Mouse (Mus musculus) brown adipose tissue, adult 24 weeks (tissue): ENCODE data around the gene Tmem214. TPM values are rescaled to one million over a fixed set of nuclear protein-coding genes. Genes with fewer than 3 reads are reported as not detected.

Source experiments
- H3K27ac ChIP-seq: fragments of 200-500 bp; replicated peaks from 2 replicates; pipeline ENCODE4 v1.5.1; 2012; ENCODE audit warnings: low read depth, mild to moderate bottlenecking, low read length
- H3K4me1 ChIP-seq: fragments of 200-500 bp; 2 replicates; pipeline ENCODE4 v1.6.1; 2012; ENCODE audit warnings: low read length, mixed read lengths; ENCODE audit not compliant: control insufficient read depth, insufficient read depth, insufficient read length
- H3K4me3 ChIP-seq: fragments of 200-500 bp; 2 replicates; pipeline ENCODE4 v1.5.1; 2012; ENCODE audit warnings: low read depth, mild to moderate bottlenecking, low read length, moderate library complexity; ENCODE audit not compliant: insufficient read depth
- polyA plus RNA-seq: library from polyadenylated mRNA; stranded (reverse); fragments of >200 nt; gene quantifications from 2 replicates; pipeline ENCODE4 v1.2.4, GENCODE M21; 2012; ENCODE audit not compliant: missing spikeins, insufficient read depth, insufficient read length

The Tmem214 gene
- polyA plus RNA-seq, 1 experiment, result 30.3 TPM

DNA sequence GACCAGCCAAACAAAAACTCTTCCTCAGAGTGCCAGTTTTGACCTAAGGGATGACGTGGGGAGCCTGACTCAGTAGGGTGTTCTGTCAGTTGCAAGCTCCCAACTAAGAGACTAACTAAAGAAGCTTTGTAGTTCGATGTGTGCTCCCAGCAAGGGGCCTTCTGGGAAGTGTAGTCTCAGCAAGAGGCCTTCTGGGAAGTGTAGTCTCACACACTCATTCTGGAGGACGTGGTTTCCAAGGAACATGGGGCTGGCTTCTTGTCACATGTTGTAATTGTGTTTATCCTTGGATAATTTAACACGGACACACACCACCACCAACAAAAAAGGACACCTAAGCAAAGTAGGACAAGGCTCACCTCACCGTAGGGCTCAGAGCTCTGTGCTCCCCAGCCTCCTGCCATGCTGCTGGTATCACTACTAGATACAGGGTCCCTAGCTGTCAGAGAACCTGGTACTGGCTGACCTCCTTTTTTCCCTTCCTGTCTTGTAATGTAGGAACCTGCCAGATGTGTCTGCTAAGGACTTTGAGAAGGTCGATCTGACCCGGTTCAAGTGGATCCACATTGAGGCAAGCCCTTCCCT, 60.2 kb downstream of the Tmem214 start:
- Histone ChIP-seq H3K4me1 (no peaks in the 10 kb centered on the region), H3K4me3 (no peak overlapping the region), H3K27ac (no peak overlapping the region)

Other genes starting within 250 kb of the Tmem214 start
- gene Slc35f6, start 220.1 kb upstream of the Tmem214 start, polyA plus RNA-seq, result 20.9 and 21.8 TPM in 2 replicates
- 4.2 and 13.7 TPM in 2 replicates for gene Cenpa, start 201.2 kb upstream of the Tmem214 start, polyA plus RNA-seq
- not detected in 2 replicates for gene Dpysl5, start 156.4 kb upstream of the Tmem214 start, polyA plus RNA-seq
- 35.6 and 69.3 TPM in 2 replicates for gene Mapre3, start 53.4 kb upstream of the Tmem214 start, polyA plus RNA-seq
- 1.7 and 2.9 TPM in 2 replicates for gene Agbl5, start 20.7 kb downstream of the Tmem214 start, polyA plus RNA-seq
- 357 and 467 TPM in 2 replicates for gene Ost4, start 39.8 kb downstream of the Tmem214 start, polyA plus RNA-seq
- 2.4 and 3.6 TPM in 2 replicates for gene Emilin1, start 45.4 kb downstream of the Tmem214 start, polyA plus RNA-seq
- 27.8 and 28.8 TPM in 2 replicates for gene Khk, start 53.4 kb downstream of the Tmem214 start, polyA plus RNA-seq
- gene Cgref1, start 77.6 kb downstream of the Tmem214 start, polyA plus RNA-seq, result 1.0 TPM in 1 of 2 replicates, not detected in the other
- gene Preb, start 92.3 kb downstream of the Tmem214 start, polyA plus RNA-seq, result 51.9 and 74.1 TPM in 2 replicates
- not detected in 2 replicates for gene Tcf23, start 100.7 kb downstream of the Tmem214 start, polyA plus RNA-seq
- 156 and 168 TPM in 2 replicates for gene Atraid, start 180.3 kb downstream of the Tmem214 start, polyA plus RNA-seq
- 8.2 and 10.3 TPM in 2 replicates for gene Slc5a6, start 180.9 kb downstream of the Tmem214 start, polyA plus RNA-seq
- 6.8 and 19.9 TPM in 2 replicates for gene Cad, start 186.8 kb downstream of the Tmem214 start, polyA plus RNA-seq
- gene Dnajc5g, start 238.3 kb downstream of the Tmem214 start, polyA plus RNA-seq, result not detected in 2 replicates
- not detected in 2 replicates for gene Slc30a3, start 240.2 kb downstream of the Tmem214 start, polyA plus RNA-seq
- gene Trim54, start 248.7 kb downstream of the Tmem214 start, polyA plus RNA-seq, result 3.2 and 4.2 TPM in 2 replicates